Mouse (Mus musculus) neural tube, embryonic 11.5 days (tissue): ENCODE data around the gene Trim66. TPM values are rescaled to one million over a fixed set of nuclear protein-coding genes. Genes with fewer than 3 reads are reported as not detected.

Source experiments
- ATAC-seq: fragments of 200-750 bp; cut with Nextera tagmentation; 2 replicates; pipeline ENCODE4 v1.8.0; 2017; ENCODE audit warnings: moderate number of reproducible peaks, mild to moderate bottlenecking, moderate TSS enrichment, moderate library complexity; ENCODE audit not compliant: insufficient read depth, low FRiP score, low TSS enrichment
- DNase-seq: peaks from one replicate; pipeline ENCODE4 v3.0.0-alpha.2; 2015; ENCODE audit warnings: low spot score
- H3K27ac ChIP-seq: fragments of 300-500 bp; sonication (generic); 2 replicates; pipeline ENCODE4 v1.5.1; 2014; ENCODE audit warnings: low read depth, mild to moderate bottlenecking, low read length
- H3K27me3 ChIP-seq: fragments of 300-500 bp; sonication (generic); 2 replicates; pipeline ENCODE4 v1.6.1; 2014; ENCODE audit warnings: mild to moderate bottlenecking, low read length, mixed read lengths; ENCODE audit not compliant: control insufficient read depth, insufficient read depth
- H3K36me3 ChIP-seq: fragments of 300-500 bp; sonication (generic); 2 replicates; pipeline ENCODE4 v1.6.1; 2014; ENCODE audit warnings: mild to moderate bottlenecking, low read length, moderate library complexity, mixed read lengths; ENCODE audit not compliant: control insufficient read depth, insufficient read depth
- H3K4me1 ChIP-seq: fragments of 300-500 bp; sonication (generic); 2 replicates; pipeline ENCODE4 v1.6.1; 2014; ENCODE audit warnings: low read length, mixed read lengths; ENCODE audit not compliant: control insufficient read depth, insufficient read depth
- H3K4me2 ChIP-seq: fragments of 300-500 bp; sonication (generic); 2 replicates; pipeline ENCODE4 v1.6.1; 2014; ENCODE audit warnings: low read depth, mild to moderate bottlenecking, moderate library complexity
- H3K4me3 ChIP-seq: fragments of 300-500 bp; sonication (generic); 2 replicates; pipeline ENCODE4 v1.5.1; 2014; ENCODE audit warnings: low read depth, low read length
- H3K9ac ChIP-seq: fragments of 300-500 bp; sonication (generic); 2 replicates; pipeline ENCODE4 v1.6.1; 2014; ENCODE audit warnings: mild to moderate bottlenecking, low read length
- H3K9me3 ChIP-seq: fragments of 300-500 bp; sonication (generic); 2 replicates; pipeline ENCODE4 v1.6.1; 2016; ENCODE audit warnings: low read length; ENCODE audit not compliant: control insufficient read depth
- WGBS: fragments of 180-500 bp; shearing (Covaris S2); extraction: QIAGEN DNeasy Blood & Tissue Kit; methylation state at CpG from one replicate; pipeline ENCODE4 v1.1.7; 2014; 5-methylcytosine and 5-hydroxymethylcytosine counted together
- microRNA-seq: library from miRNA; unstranded; fragments of <30 nt; microRNA quantifications from one replicate; pipeline ENCODE4, GENCODE M21; 2016
- polyA plus RNA-seq: library from polyadenylated mRNA; unstranded; fragments of >200 nt; fragmentation: Nextera tagmentation; extraction: Ambion mirVana; gene quantifications from 2 replicates; pipeline ENCODE4 v1.2.1, GENCODE M21; 2014

Trim66 gene
- polyA plus RNA-seq, 1 experiment from 2014 or later, result 0.15 TPM

- Histone ChIP-seq H3K4me1 (no peaks in the 10 kb centered on the region), H3K4me2 (no peak overlapping the region), H3K27ac (no peak overlapping the region), H3K9ac (no peak overlapping the region), H3K4me3 (no peak overlapping the region), H3K9me3 (no peaks in the 10 kb centered on the region), H3K36me3 (no peaks in the 10 kb centered on the region), H3K27me3 (no peaks in the 10 kb centered on the region)
- 82% methylated on average over 8 of the region's 8 CpGs for WGBS
- DNase-seq, result no peak
- ATAC-seq, result no peak
These were observed 85.1 kb downstream of the Trim66 start for GRCm38 (mm10) chr7:109422803-109423202.

- ATAC-seq, result no peak
- WGBS, result 56% methylated on average over 7 of the region's 7 CpGs
- H3K27me3 ChIP-seq, result no peaks in the 10 kb centered on the region
- H3K4me3 ChIP-seq, result no peak overlapping the region
- H3K9ac ChIP-seq, result no peak overlapping the region
- no peaks in the 10 kb centered on the region for H3K36me3 ChIP-seq
- DNase-seq, result no peak
- no peaks in the 10 kb centered on the region for H3K4me1 ChIP-seq
- H3K4me2 ChIP-seq, result no peak overlapping the region
- no peaks in the 10 kb centered on the region for H3K9me3 ChIP-seq
- no peak overlapping the region for H3K27ac ChIP-seq
These were observed 102.4 kb downstream of the Trim66 start for GRCm38 (mm10) chr7:109405491-109405890.

- DNase-seq, result no peak
- ATAC-seq, result no peak
- H3K27ac ChIP-seq, result no peak overlapping the region
- no peak overlapping the region for H3K4me2 ChIP-seq
- H3K9me3 ChIP-seq, result no peaks in the 10 kb centered on the region
- H3K4me1 ChIP-seq, result no peaks in the 10 kb centered on the region
- no peak overlapping the region for H3K4me3 ChIP-seq
- no peaks in the 10 kb centered on the region for H3K36me3 ChIP-seq
- no peak overlapping the region for H3K9ac ChIP-seq
- H3K27me3 ChIP-seq, result no peaks in the 10 kb centered on the region
- WGBS, result 73% methylated on average over 3 of the region's 3 CpGs
These were observed 108.6 kb downstream of the Trim66 start for GRCm38 (mm10) chr7:109399299-109399698.

Small RNA genes lying within 50 kb of the gene (microRNA-seq; reads per million reads assigned to microRNA genes)
- not detected for gene Gm47284

Other genes starting within 250 kb of the Trim66 start
- gene Stk33, start 69.1 kb downstream of the Trim66 start, polyA plus RNA-seq, result 9.9 and 11.6 TPM in 2 replicates
- 115 and 120 TPM in 2 replicates for gene Rpl27a, start 11.0 kb upstream of the Trim66 start, polyA plus RNA-seq
- 56.6 and 61.4 TPM in 2 replicates for gene St5, start 195.5 kb upstream of the Trim66 start, polyA plus RNA-seq
- 18.8 and 20.2 TPM in 2 replicates for gene Akip1, start 195.6 kb upstream of the Trim66 start, polyA plus RNA-seq
- 0.41 TPM in 1 of 2 replicates, not detected in the other for gene BC051019, start 215.7 kb upstream of the Trim66 start, polyA plus RNA-seq
- gene Ascl3, start 223.6 kb upstream of the Trim66 start, polyA plus RNA-seq, result not detected in 2 replicates
- gene Tmem9b, start 244.7 kb upstream of the Trim66 start, polyA plus RNA-seq, result 60.0 and 62.5 TPM in 2 replicates